ENCODE assay signal across 9 mouse cellular contexts in genomic region chr12:3732623-3733265, GRCm38 (mm10).
DNase-seq lines count a peak whose midpoint lies in the region; ATAC-seq and TF ChIP-seq lines count a peak whose summit lies in the region.
"Had no signal": no experiment of that assay in that cellular context is flagged by ENCODE, and none has a peak within 500 bp of the region (broad histone marks: within the 10 kb centered on the region; RNA-seq: fewer than 3 reads in every experiment).

No protein-coding gene starts in this region.

- H3K4me2 ChIP-seq in intestine, embryonic 15.5 days (replicated peaks): no peak overlapping the region
- no peak overlapping the region for H3K4me2 ChIP-seq in intestine, postnatal 0 days (replicated peaks; ENCODE audit: low read depth)

- H3K27me3 ChIP-seq in intestine, embryonic 15.5 days (replicated peaks): no peaks in the 10 kb centered on the region
- no peaks in the 10 kb centered on the region for H3K27me3 ChIP-seq in intestine, postnatal 0 days (replicated peaks; ENCODE audit: control insufficient read depth, insufficient read depth, low read length)
- H3K27me3 ChIP-seq: megakaryocyte, embryonic 14.5 days had no signal

- H3K27ac ChIP-seq in intestine, embryonic 15.5 days: 0 out of 2 replicates have a peak overlapping the region, but pooled peaks have one; percentile 37
- H3K27ac ChIP-seq in intestine, postnatal 0 days (ENCODE audit: low read depth, low read length): no peak overlapping the region; the same call in 1 of the 2 replicates

- 63% methylated on average over 11 of the region's 11 CpGs for WGBS in intestine, embryonic 15.5 days
- WGBS in intestine, postnatal 0 days: 66% methylated on average over 11 of the region's 11 CpGs

- H3K4me3 ChIP-seq in intestine, embryonic 15.5 days (replicated peaks): no peak overlapping the region
- H3K4me3 ChIP-seq in intestine, postnatal 0 days (ENCODE audit: low read depth, low read length): no peak overlapping the region
- H3K4me3 ChIP-seq: megakaryocyte, embryonic 14.5 days had no signal

- peak; percentile 14 for DNase-seq in WW6 (ENCODE audit: low read depth, low spot score)
- DNase-seq in cerebellum, postnatal 36 days: peak; percentile 23 to 27
- peak; percentile 43 to 78 for DNase-seq in layer of hippocampus, postnatal 14 days (ENCODE audit: low spot score in 2 of 2)
- no peak for DNase-seq in retina, postnatal 1 day
- DNase-seq in embryo, embryonic 10 days (ENCODE audit: low spot score): no peak
- DNase-seq in testis, postnatal 10 days (ENCODE audit: low spot score): no peak

- H3K9me3 ChIP-seq in intestine, embryonic 15.5 days: no peaks in the 10 kb centered on the region
- no peaks in the 10 kb centered on the region for H3K9me3 ChIP-seq in intestine, postnatal 0 days (ENCODE audit: control insufficient read depth)
- H3K9me3 ChIP-seq: megakaryocyte, embryonic 14.5 days had no signal

- TF ChIP-seq CTCF in intestine, postnatal 0 days (IDR thresholded peaks at IDR 0.05; ENCODE audit: low read depth): no peak

- ATAC-seq in intestine, embryonic 15.5 days: no peak
- no peak for ATAC-seq in intestine, postnatal 0 days

- H3K36me3 ChIP-seq in intestine, embryonic 15.5 days: no peaks in the 10 kb centered on the region
- no peaks in the 10 kb centered on the region for H3K36me3 ChIP-seq in intestine, postnatal 0 days (ENCODE audit: control insufficient read depth, insufficient read depth)

- H3K4me1 ChIP-seq in intestine, embryonic 15.5 days (replicated peaks): no peaks in the 10 kb centered on the region
- no peaks in the 10 kb centered on the region for H3K4me1 ChIP-seq in intestine, postnatal 0 days (replicated peaks; ENCODE audit: control insufficient read depth, insufficient read depth, low read length)

- H3K9ac ChIP-seq in intestine, embryonic 15.5 days: no peak overlapping the region
- no peak overlapping the region for H3K9ac ChIP-seq in intestine, postnatal 0 days (ENCODE audit: low read depth, low read length)

Comparison
In these comparisons a context has a peak if more than half of its experiments do, and no peak if none do; other contexts are left out.
1. DNase-seq: peak in WW6 (single experiment), cerebellum, postnatal 36 days (2 of 2) and layer of hippocampus, postnatal 14 days (2 of 2); none in retina, postnatal 1 day (single experiment), embryo, embryonic 10 days (single experiment) and testis, postnatal 10 days (single experiment).